Mouse (Mus musculus) gonadal fat pad, adult 2 months (tissue): ENCODE measurements around the gene Zfp68. TPM values are rescaled to one million over a fixed set of nuclear protein-coding genes. Genes with fewer than 3 reads are reported as not detected.
"Not testable (repeated sequence)": the region's sequence is repeated elsewhere in the genome, so short reads cannot be mapped to it uniquely, and the experiment has no call there.

Experiments used
- DNase-seq: peaks from one replicate; pipeline ENCODE4 v3.0.0-alpha.2; 2012; ENCODE audit warnings: low read depth
- polyA plus RNA-seq: library from polyadenylated mRNA; depleted of rRNA; stranded (reverse); fragments of >200 nt; gene quantifications from 2 replicates; pipeline ENCODE4 v1.2.3, GENCODE M21; 2012; rRNA removed

Zfp68 gene
- 7.4 and 7.8 TPM in 2 replicates for polyA plus RNA-seq

DNA sequence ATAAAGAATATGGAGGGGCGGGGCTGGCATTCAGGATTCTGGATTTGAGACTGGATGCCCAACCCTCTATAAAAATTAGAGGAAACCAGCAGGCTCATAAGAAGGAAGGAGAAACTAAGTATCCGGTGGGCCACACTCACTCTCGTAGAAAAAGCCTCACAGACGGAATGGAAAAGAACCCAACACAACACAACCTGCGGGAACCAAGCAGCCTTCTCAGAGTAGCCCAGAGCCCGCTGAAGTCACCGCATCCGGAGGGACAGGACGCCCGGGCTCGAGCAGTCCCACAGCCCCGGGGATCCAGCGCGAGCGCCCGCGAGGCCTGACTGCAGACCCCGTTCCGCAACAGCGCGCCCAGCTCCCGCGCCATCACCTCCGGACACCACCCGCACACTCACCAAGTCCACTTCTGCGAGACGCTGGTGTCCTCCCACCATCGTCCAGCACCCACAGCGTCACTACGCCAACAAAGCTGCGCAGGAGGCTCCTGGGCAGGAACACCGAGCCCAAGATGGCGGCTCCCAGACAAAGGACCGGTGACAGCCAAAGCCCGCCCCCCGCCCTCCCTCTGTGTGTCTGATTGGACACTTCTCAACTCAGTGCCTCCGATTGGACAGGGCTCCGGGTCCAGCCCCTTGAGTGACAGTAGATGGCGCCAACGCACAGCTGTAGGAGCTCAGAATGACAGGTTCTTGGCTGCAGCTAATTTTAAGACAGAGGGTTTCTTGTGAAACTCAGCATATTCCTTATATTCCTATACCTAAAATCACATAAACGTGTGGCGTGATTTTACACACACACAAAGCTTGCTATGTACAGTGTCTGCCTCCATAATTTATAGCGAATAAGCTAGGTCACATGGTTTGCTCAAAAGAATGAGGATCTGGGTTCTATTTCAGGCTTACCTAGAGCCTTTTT is at the start of gene Zfp68:
Gene Zfp68, minus strand, starts transcription at position 551 of the 918 bp plus-strand sequence.
- peak; percentile 77 for DNase-seq

DNA sequence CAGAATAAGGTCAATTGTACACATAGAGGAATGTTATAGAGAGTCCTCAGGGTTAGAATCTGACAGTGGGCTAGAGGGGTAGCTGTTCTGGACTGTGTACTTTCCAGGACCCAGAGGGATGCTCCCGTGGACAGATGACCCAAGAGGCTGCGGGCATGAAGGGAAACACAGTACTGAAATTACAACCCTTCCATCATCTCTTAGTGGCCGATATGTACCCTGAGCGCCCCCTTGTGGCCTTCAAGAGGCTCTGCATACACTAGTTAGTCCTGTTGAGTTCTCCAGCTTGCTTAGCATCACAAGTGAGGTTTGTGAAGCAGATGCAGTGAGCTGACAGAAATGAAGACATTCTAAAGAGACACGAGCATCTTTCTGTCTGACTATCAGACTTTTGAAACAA is 39.4 kb upstream of the Zfp68 start:
- no peak for DNase-seq

DNA sequence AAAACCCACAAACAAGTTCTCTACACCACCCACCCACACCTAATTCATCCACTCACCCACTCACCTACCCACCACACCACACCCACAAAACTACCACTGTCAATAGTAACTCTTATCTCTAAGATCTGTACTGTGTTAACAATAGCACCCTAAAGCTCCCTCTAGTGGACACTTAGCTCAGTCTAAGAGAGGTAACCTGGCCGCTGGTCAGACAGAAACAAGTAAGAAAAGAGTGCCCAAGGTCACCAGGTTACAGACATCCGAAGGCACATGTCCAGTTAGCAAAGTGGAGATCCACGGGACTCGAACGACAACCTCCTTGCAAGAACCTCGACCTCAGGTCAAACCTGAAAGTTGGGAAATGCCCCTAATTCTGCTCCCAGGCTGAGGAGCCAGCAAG is 38.3 kb upstream of the Zfp68 start:
- peak; percentile 14 for DNase-seq

DNA sequence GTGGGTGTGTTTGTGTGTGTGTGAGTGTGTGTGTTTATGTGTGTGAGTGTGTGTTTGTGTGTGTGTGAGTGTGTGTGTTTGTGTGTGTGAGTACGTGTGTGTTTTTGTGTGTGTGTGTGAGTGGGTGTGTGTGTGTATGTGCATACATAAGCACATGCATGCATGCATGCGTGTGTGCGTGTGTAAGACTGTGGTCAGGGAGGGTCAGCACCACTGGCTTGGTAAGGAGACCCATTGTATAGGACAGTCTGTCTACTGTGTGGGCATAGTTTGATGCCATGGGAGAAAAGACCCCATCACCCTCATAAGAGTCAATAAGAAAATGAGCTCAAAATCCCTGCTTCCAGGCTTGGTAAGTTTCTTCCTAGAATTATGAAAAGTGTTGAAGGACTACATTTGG is 37.8 kb upstream of the Zfp68 start:
- no peak for DNase-seq

DNA sequence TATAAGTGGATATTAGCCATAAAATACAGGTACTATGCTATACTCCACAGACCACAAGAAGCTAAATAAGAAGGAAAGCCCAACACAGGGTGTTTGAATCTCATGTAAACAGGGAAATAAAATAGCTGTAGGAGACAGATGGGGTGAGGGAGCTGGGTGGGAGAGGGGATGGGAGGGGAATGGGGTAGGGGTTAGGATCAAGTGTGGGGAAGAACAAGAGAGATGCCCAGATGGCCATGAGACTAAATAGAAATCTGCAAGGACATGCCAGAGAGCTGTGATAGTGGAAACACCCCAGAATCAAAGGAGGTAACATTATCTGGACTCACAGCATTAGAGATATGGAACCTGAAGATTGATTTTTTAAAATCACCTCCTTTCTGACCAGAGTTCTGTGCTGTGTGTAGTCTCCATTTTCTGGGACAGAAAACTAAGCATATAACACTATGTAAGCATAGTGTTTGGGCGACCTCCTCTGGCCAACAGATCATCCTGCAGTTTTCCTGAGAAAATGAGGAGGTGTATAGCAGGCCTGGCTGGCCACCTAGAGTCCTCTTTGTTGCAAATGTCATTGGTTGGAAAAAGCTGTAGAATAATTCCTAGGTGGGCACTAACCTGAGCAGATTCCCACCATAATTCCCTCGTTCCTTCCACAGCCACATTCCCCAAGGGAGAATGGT is 37.1 kb upstream of the Zfp68 start:
- DNase-seq, result no peak

DNA sequence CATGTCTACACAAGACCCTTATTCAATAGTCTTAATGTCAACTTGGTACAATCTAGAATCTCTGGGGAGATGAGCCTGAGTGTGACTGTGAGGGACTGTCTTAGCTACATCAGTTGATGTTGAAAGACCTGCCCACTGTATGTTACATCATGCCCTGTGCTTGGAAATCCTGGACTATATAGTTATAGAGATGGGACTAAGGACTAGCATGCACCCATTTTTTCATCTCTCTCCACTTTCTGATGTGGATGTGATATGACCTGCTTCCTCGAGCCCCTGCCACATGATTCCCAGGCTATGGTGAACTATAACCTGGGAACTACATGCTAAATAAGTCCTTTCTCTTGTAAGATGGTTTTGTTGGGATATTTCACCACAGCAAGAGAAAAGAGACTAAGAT is 33.4 kb upstream of the Zfp68 start:
- DNase-seq, result no peak

DNA sequence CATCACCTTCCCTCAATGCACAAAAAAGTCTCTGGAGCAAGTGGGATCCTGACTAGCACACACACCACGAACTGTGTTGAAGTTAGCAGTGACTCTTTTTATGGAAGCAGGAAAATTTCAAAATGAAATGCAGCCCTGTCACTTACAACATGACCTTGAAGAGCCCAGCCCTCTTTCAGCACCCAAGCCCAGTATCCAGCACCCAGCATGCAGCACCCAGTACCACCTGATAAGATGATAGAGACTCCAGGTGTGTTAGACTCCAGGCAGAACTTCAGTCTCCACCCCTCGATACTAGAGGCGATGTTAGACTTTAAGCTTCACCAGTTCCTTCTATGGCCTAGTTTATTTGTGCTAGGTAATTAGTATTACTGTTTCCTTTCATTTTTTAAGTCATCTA is 22.2 kb upstream of the Zfp68 start:
- DNase-seq, result no peak

DNA sequence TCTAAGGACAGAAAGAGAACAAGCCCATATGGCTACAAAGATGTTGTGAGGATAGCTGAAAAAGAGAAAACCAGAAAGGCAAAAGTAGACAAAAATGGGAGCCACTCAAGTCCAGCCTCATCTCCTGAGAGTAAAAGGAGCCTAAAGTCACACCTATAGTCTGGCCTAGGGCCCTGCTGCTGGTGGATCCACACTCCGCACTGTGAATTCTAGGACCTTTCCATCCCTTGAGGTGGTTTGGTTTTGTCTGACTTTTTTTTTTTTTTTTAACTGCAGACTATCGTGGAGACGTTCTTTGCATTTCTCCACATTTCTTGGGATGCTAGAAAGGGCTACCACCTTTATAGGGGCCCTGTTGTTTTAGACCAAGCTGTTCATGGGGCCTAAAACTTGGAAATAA is 21.5 kb upstream of the Zfp68 start:
- no peak for DNase-seq

DNA sequence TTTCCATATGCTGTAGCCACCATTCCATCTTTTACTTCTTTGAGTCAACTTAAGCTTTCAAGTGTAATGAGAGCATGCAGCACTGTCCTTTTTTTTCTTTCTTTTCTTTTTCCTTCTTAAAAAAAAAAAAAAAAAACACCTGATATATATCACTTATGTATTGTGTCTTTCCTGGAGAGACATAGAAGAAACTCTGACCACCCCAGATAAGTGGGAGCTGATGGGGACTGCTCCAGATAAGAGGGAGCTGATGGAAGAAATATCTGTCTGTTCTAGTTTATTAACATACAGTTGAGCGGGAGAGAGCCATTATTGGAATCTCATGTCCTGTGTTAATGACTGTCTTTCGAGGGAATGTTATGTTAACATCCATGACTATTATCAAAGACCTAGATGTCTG is 16.9 kb upstream of the Zfp68 start:
- no peak for DNase-seq

DNA sequence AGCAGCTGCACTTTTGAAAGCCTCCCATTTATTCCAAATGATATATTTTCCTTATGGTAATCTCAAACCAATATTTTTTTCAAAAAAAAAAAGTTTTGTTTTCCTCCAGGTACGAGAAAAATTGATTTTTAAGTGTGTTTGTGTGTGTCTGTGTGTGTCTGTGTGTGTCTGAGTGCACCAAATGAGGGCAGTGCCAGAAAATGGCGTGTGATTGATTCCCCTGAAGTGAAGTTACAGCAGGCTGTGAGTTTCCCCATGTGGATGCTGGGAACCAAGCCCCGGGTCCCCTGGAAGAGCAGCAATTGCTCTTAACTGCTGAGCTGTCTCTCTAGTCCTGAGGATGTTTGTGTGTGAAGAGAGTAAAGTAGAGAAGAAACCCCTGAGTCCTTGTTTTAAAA is 3.9 kb upstream of the Zfp68 start:
- DNase-seq, result no peak

DNA sequence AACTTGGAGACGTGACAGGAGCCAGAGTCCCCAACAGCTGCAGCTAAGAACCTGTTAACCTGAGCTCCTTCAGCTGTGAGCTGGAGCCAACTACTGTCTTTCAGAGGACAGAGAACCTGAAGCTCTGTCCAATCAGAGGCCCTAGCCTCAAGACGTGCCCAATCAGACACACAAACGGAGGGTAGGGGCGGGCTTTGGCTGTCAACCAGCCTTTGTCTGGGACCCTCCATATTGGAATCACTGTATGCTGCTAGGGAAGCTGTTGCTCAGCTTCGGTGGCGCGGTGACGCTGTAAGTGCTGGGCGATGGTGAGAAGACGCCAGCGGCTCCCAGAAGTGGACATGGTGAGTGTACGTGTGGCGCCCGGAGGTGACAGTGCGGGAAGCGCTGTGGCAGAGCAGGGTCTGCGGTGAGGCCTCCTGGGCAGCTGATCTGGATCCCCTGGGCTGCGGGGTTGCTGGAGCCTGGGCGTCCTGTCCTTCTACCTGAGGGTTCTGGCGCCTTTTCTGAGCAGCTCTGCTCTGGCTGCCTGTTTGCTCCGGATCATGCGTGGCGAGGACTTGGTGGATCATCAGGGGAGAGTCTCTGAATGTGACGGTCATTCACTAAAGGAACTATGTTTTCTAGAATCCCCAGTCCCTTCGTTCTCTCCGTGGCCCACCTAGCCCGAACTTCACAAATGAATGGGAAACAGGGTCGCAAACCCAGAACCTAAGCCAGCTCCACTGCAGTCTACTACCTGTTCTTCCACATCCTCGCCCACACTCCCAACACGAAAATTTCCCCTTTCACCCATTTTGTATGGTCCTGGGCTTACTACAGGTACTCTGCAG is 3.3 kb upstream of the Zfp68 start, which contains the start of gene A430033K04Rik:
Gene A430033K04Rik, plus strand, starts transcription at position 215 of the 833 bp plus-strand sequence.
- DNase-seq, result peak; percentile 84

DNA sequence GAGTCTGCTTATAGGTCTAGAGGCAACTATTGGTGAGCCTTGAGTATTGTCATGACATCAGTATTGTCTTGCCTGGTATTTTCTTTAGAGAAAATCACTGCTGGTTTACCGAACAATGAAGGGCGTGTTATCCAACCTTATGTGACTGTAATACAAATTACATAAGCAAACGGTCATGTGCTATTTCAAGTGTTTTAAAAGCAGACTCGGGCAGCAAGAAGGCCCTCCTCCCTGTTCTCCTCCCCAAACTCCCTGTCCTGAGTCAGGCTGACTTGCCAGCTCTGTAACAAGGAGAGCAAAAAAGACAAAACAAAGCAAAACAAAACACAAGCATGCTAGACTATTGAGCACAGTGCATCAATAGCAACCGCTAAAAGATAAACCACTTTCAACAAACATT is 1.3 kb upstream of the Zfp68 start:
- DNase-seq, result no peak

DNA sequence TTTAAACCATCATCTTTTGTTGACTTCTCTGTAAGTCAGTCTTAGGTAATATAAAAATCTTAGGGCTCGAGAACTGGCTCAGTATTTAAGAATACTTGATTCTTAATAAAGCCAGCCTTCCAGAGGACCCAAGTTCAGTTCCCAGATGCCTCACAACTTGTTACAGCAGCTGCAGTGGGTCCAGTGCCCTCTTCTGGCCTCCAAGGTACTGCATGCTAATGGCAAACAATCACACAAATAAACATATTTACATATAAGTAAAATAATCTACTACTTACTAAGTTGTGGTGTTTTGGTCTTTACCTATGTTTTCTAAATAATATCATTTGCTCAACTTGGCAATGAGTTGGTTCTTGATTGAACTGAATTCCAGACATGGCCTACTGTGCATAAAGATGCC is 1.2 kb downstream of the Zfp68 start:
- DNase-seq, result no peak

DNA sequence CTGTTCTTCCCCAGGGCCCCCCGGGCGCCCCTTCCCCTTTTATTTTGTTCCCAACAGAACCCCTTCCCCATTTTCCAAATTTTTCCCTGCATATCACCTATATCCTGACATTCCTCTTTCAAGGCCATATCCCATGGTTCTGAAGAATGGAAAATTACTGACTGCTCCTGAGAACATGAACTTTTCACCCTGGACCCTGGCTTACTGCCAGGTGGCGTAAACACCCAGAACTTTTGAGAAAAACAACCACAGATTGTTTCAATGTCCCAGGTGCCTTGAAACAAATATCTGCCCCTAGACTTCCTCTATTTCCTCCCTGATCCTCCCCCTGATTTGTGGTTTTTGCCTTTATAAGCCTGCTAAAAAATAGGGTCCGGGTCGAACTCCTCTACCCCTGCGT is 32.2 kb downstream of the Zfp68 start:
- DNase-seq, result no peak

DNA sequence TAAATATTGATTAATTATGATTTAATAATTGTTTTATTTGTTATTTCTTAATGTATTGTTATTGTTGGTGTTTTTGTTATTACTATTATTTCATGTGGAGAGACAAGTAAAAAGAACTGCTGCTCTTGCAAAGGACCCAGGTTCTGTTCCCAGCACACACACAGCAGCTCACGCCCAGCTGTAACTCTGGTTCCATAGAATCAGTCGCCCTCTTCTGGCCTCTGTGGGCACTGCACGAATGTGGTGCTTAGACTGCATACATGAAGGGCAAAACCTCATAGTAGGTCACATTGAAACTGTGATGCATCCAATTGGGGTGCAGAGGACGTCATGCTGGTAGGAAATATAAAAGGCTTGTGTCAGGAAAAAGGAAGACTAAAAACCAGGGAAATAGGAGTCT is 47.9 kb downstream of the Zfp68 start:
- DNase-seq, result no peak

DNA sequence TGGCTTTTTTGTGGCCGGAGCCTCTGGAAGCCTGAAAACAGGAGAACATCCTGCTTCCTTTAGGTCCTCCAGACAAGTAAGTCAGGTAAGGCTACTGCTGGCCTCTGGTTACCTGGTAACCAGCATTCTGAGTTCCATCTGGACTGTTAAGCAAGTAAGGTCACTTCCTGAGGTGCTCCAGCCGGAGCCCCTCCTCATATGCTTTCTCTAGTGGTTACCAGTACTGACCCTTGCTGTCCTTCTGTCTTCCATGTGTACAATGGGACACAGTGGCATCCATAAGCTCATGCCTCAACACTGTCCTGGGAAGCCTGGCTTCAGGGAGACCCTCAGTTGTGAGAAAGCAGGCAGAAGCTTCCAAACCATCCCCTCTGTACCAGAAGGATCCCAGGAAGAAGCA is 54.9 kb downstream of the Zfp68 start, which contains the start of gene 1700123K08Rik:
Gene 1700123K08Rik, minus strand, starts transcription at position 101 of the 400 bp plus-strand sequence.
- not testable (repeated sequence) for DNase-seq

Other genes starting within 250 kb of the Zfp68 start
- 4.1 and 7.0 TPM in 2 replicates for gene Zfp157, start 178.3 kb downstream of the Zfp68 start, polyA plus RNA-seq
- not detected in 2 replicates for gene 1700123K08Rik, start 55.0 kb downstream of the Zfp68 start, polyA plus RNA-seq
- 3.1 and 3.6 TPM in 2 replicates for gene A430033K04Rik, start 3.1 kb upstream of the Zfp68 start, polyA plus RNA-seq
- gene Fam20c, start 134.8 kb upstream of the Zfp68 start, polyA plus RNA-seq, result 27.8 and 28.8 TPM in 2 replicates
- gene Gm5294, start 200.3 kb upstream of the Zfp68 start, polyA plus RNA-seq, result not detected in 2 replicates